Mouse (Mus musculus) CD4-positive, CD25-positive, alpha-beta regulatory T cell, adult 4 months (primary cell): ENCODE results near the gene Mill1. TPM values are rescaled to one million over a fixed set of nuclear protein-coding genes. Genes with fewer than 3 reads are reported as not detected.
A peak's percentile ranks its signal among the peaks of the same experiment; 100 is the strongest.
"Not testable (repeated sequence)": the region's sequence is repeated elsewhere in the genome, so short reads cannot be mapped to it uniquely, and the experiment has no call there.

Source experiments
- ATAC-seq: one replicate; pipeline ENCODE4 v1.8.0; 2017
- polyA plus RNA-seq, 2 experiments: library from polyadenylated mRNA; unstranded; fragments of 100-300 nt; shearing (Covaris generic); gene quantifications; one replicate each; pipeline ENCODE4 v1.2.1; 2017

The Mill1 gene
- polyA plus RNA-seq, result not detected

GRCm38 (mm10) chr7:18245047-18245446, at the start of gene Mill1:
Gene Mill1 (plus strand): TSS chr7:18245347.
- no peak for ATAC-seq

- ATAC-seq, result no peak
These were observed 34.2 kb upstream of the Mill1 start for GRCm38 (mm10) chr7:18210938-18211337.

DNA sequence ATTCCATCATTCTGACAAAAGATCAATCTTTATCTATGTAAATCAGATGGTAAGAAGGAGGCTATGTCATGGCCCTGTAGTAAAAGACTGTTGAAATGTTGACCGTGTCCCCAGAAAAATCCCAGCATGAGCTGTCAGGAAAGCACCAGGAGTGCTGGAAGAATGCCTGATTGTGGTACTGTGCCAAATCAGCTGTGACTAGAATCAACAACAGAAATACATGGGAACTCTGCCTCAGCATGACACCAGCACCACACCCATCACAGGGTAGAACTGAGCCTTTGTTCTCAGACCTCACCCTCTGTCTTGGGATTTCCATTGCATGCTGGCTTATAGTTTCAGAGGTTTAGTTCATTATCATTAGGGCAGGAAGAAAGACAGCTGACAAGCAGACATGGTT, 30.4 kb upstream of the Mill1 start:
- ATAC-seq, result no peak

- no peak for ATAC-seq
These were observed 6.6 kb upstream of the Mill1 start for GRCm38 (mm10) chr7:18238561-18238960.

DNA sequence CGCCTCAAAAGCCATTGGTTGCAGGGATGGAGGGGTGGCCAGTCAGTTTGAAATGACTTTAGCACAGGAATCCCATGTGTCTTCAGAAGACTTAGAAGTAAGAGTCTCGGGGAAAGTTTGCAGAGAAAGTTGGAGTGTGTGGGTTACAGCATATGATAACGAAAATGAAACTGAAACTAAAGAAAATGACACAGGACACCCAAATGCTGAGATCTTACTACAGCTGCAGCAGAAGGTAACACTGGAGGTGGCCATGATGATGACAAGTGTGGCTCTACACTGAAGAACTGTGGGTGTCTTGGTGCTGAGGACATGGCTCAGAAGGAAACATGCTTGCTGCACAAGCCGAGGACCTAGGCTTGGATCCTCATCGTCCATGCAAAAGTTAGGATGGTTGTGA, 3.9 kb upstream of the Mill1 start:
- ATAC-seq, result peak; percentile 62

- not testable (repeated sequence) for ATAC-seq
These were observed 1.1 kb upstream of the Mill1 start for GRCm38 (mm10) chr7:18243959-18244573.

DNA sequence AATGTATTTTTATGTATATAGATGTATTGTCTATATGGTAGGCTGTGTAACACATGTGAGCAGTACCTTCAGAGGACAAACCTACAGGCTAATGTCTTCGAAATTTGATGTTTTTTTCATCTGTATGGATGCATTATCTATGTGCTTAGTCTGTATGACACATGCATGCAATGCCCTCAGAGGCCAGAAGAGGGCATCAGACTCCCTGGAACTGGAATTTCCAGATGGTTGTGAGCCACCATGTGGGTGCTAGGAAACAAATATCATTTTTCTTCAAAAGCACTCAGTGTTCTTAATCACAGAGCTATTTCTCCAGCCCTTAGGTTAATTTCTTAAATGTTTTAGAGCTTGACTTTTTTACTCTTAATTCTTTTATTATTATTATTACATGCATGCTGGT, 15.1 kb downstream of the Mill1 start:
- ATAC-seq, result no peak

DNA sequence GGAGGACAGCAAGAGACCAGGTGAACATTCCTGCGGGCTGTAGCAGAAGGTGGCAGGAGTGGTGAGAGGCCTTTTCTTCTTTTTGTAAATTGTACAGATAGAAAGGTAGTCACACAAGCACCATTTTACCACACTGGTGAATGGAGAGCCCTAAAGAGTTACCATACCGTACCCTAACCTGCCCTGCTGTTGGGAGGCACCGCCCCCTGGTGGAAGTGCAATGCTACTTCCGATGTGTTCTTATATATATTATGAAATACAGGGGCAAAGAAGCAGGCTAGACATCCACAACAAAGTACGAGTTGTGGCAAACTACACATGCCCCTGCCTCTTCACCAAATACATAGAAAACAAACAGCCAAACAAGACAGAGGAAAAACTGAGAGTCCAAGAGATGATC, 19.9 kb downstream of the Mill1 start:
- ATAC-seq, result no peak

Other genes starting within 250 kb of the Mill1 start
- gene Ceacam13, start 235.5 kb upstream of the Mill1 start, polyA plus RNA-seq, result not detected
- gene Ceacam12, start 179.4 kb upstream of the Mill1 start, polyA plus RNA-seq, result not detected
- gene Igfl3, start 68.9 kb upstream of the Mill1 start, polyA plus RNA-seq, result not detected
- gene Psg18, start 109.7 kb downstream of the Mill1 start, polyA plus RNA-seq, result not detected
- not detected for gene Psg28, start 186.7 kb downstream of the Mill1 start, polyA plus RNA-seq
- not detected for gene Psg26, start 238.8 kb downstream of the Mill1 start, polyA plus RNA-seq